Comparison of ENCODE assay signal across 20 mouse cellular contexts in the genomic region with DNA sequence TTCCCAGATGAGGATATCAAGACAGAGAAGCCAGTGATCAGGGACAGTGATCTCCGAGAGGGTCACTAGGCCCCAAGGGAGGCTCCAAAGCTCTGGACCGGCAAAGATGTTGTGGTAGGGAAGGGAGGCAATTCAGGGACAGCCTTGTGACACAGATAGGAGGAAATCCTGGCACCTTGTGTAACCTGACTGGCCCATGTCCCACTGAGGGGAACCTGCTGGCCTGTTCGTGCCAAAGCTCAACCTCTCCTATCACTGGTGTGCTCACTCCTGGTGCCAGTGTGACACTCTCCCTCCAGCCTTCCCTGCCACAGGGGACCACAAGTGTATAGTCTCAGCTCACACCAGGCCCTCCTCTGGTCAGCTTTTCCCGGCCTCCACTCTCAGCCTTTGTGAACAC. TPM values are rescaled to one million over a fixed set of nuclear protein-coding genes. Genes with fewer than 3 reads are reported as not detected.
DNase-seq lines count a peak whose midpoint lies in the region; ATAC-seq lines count a peak whose summit lies in the region.
"Had no signal": no experiment of that assay in that cellular context is flagged by ENCODE, and none has a peak within 500 bp of the region (broad histone marks: within the 10 kb centered on the region; RNA-seq: fewer than 3 reads in every experiment).

No protein-coding gene starts in this region.

- no peaks in the 10 kb centered on the region for H3K9me3 ChIP-seq in heart, embryonic 10.5 days
- 0 out of 2 replicates have a peak, but pooled peaks cover 4% of the 10 kb centered on the region for H3K9me3 ChIP-seq in hindbrain, embryonic 12.5 days (replicated peaks)
- H3K9me3 ChIP-seq: embryonic facial prominence, embryonic 13.5 days; heart, embryonic 13.5 days; hindbrain, embryonic 15.5 days; kidney, embryonic 15.5 days had no signal

- no peak for ATAC-seq in hindbrain, embryonic 12.5 days (ENCODE audit: low FRiP score)
- ATAC-seq: activated CD4-positive, CD25-positive, alpha-beta regulatory T cell, adult 4 months; forebrain, embryonic 16.5 days; intestine, embryonic 16.5 days had no signal

- peaks cover 12% of the 10 kb centered on the region; the same call in 1 of the 2 replicates for H3K4me1 ChIP-seq in heart, embryonic 10.5 days
- H3K4me1 ChIP-seq in hindbrain, embryonic 12.5 days = no peaks in the 10 kb centered on the region
- H3K4me1 ChIP-seq: forebrain, embryonic 12.5 days; hindbrain, embryonic 10.5 days; hindbrain, embryonic 15.5 days had no signal

- no peak overlapping the region for H3K9ac ChIP-seq in hindbrain, embryonic 12.5 days
- H3K9ac ChIP-seq: embryonic facial prominence, embryonic 13.5 days; forebrain, embryonic 12.5 days; heart, embryonic 13.5 days; hindbrain, embryonic 15.5 days; kidney, embryonic 15.5 days had no signal

- H3K36me3 ChIP-seq in heart, embryonic 10.5 days = no peaks in the 10 kb centered on the region
- H3K36me3 ChIP-seq in hindbrain, embryonic 12.5 days = no peaks in the 10 kb centered on the region
- H3K36me3 ChIP-seq: embryonic facial prominence, embryonic 13.5 days; forebrain, embryonic 12.5 days; heart, embryonic 13.5 days; hindbrain, embryonic 10.5 days; hindbrain, embryonic 15.5 days; kidney, embryonic 15.5 days had no signal

- H3K27me3 ChIP-seq in heart, embryonic 10.5 days (ENCODE audit: insufficient read depth, poor library complexity, severe bottlenecking) = peaks cover 45% of the 10 kb centered on the region; the same call in 1 of the 2 replicates
- H3K27me3 ChIP-seq in hindbrain, embryonic 12.5 days = peaks cover 26% of the 10 kb centered on the region
- H3K27me3 ChIP-seq: hindbrain, embryonic 15.5 days; Patski had no signal

- 54% methylated on average over 4 of the region's 4 CpGs for WGBS in heart, embryonic 10.5 days
- WGBS in hindbrain, embryonic 12.5 days = 68% methylated on average over 4 of the region's 4 CpGs

- intact Hi-C loops in heart, postnatal 10 days (cut with DNase I) = loop anchor here (2.0 to 10.0 kb wide), 3 partner anchors 94 to 402 kb away; partner anchors contain the start of gene Cdpf1
- intact Hi-C loops in heart, postnatal 25 days (cut with DNase I) = loop anchor here (5.0 to 10.0 kb wide), 3 partner anchors 320 to 418 kb away; partner anchors contain the start of gene Atxn10

- H3K4me3 ChIP-seq in heart, embryonic 10.5 days = no peak overlapping the region
- no peak overlapping the region for H3K4me3 ChIP-seq in hindbrain, embryonic 12.5 days
- H3K4me3 ChIP-seq: embryonic facial prominence, embryonic 13.5 days; forebrain, embryonic 12.5 days; heart, embryonic 13.5 days; hindbrain, embryonic 10.5 days; hindbrain, embryonic 15.5 days; kidney, embryonic 15.5 days had no signal

- no peak overlapping the region for H3K4me2 ChIP-seq in hindbrain, embryonic 12.5 days (replicated peaks)
- H3K4me2 ChIP-seq: embryonic facial prominence, embryonic 13.5 days; forebrain, embryonic 12.5 days; heart, embryonic 13.5 days; hindbrain, embryonic 15.5 days; kidney, embryonic 15.5 days had no signal

- no peak overlapping the region for H3K27ac ChIP-seq in heart, embryonic 10.5 days
- no peak overlapping the region for H3K27ac ChIP-seq in hindbrain, embryonic 12.5 days
- H3K27ac ChIP-seq: embryonic facial prominence, embryonic 13.5 days; forebrain, embryonic 12.5 days; heart, embryonic 13.5 days; hindbrain, embryonic 10.5 days; hindbrain, embryonic 15.5 days; kidney, embryonic 15.5 days had no signal

- DNase-seq in cerebellum, adult 9-10 months = peak; percentile 23
- no peak for DNase-seq in cerebellum, adult 8-10 months
- DNase-seq in heart, adult 11 months = peak; percentile 96
- DNase-seq in heart, embryonic 10.5 days (ENCODE audit: low spot score) = no peak
- peak; percentile 63 to 74 for DNase-seq in heart, postnatal 10 days
- no peak for DNase-seq in heart, postnatal 25 days (ENCODE audit: low spot score)
- DNase-seq: gastrocnemius, postnatal 10 days; kidney, adult 2 months had no signal

RNA-seq across cellular contexts. Expression of gene Ppara, which starts 17.8 kb away (rescaled TPM):
- 0.88 and 2.0 TPM in 2 replicates for polyA plus RNA-seq in heart, embryonic 10.5 days (2016; fragmentation: Nextera tagmentation; extraction: Ambion mirVana)
- total RNA-seq in heart, postnatal 10 days (2021) = 10 to 100 TPM; 39.2 to 52.4 TPM
- total RNA-seq in heart, postnatal 25 days (2021) = 10 to 100 TPM; 44.7 to 58.8 TPM
- 1.0 and 1.1 TPM in 2 replicates for polyA plus RNA-seq in hindbrain, embryonic 12.5 days (2016; fragmentation: Nextera tagmentation; extraction: Ambion mirVana)
- total RNA-seq: CH12.LX had no signal

Comparison
In these comparisons a context has a peak if more than half of its experiments do, and no peak if none do; other contexts are left out.
1. DNase-seq: peak in cerebellum, adult 9-10 months (single experiment), heart, adult 11 months (single experiment) and heart, postnatal 10 days (2 of 2); none in cerebellum, adult 8-10 months (single experiment), heart, embryonic 10.5 days (single experiment) and heart, postnatal 25 days (single experiment).